Mouse (Mus musculus) stomach, postnatal 0 days (tissue): ENCODE results near the gene Xrra1. TPM values are rescaled to one million over a fixed set of nuclear protein-coding genes. Genes with fewer than 3 reads are reported as not detected.
A peak's percentile ranks its signal among the peaks of the same experiment; 100 is the strongest.

ENCODE experiments used
- ATAC-seq: fragments of 200-750 bp; cut with Nextera tagmentation; 2 replicates; pipeline ENCODE4 v1.8.0; 2017; ENCODE audit not compliant: low FRiP score, low TSS enrichment
- DNase-seq: peaks from one replicate; pipeline ENCODE4 v3.0.0-alpha.2; 2016; ENCODE audit warnings: low spot score
- H3K27ac ChIP-seq: fragments of 300-500 bp; sonication (generic); replicated peaks from 2 replicates; pipeline ENCODE4 v1.5.1; 2014; ENCODE audit warnings: mild to moderate bottlenecking, control low read depth
- H3K27me3 ChIP-seq: fragments of 300-500 bp; sonication (generic); 2 replicates; pipeline ENCODE4 v1.6.1; 2014; ENCODE audit warnings: low read length; ENCODE audit not compliant: control insufficient read depth, insufficient read depth
- H3K36me3 ChIP-seq: fragments of 300-500 bp; sonication (generic); 2 replicates; pipeline ENCODE4 v1.6.1; 2014; ENCODE audit warnings: low read length, mixed read lengths; ENCODE audit not compliant: control insufficient read depth, insufficient read depth
- H3K4me1 ChIP-seq: fragments of 300-500 bp; sonication (generic); replicated peaks from 2 replicates; pipeline ENCODE4 v1.6.1; 2014; ENCODE audit warnings: antibody characterized with exemption; ENCODE audit not compliant: control insufficient read depth, insufficient read depth
- H3K4me2 ChIP-seq: fragments of 300-500 bp; sonication (generic); replicated peaks from 2 replicates; pipeline ENCODE4 v1.6.1; 2014; ENCODE audit warnings: low read depth, mild to moderate bottlenecking, control low read depth, moderate library complexity
- H3K4me3 ChIP-seq: fragments of 300-500 bp; sonication (generic); 2 replicates; pipeline ENCODE4 v1.5.1; 2014; ENCODE audit warnings: low read depth, low read length, control low read depth
- H3K9ac ChIP-seq: fragments of 300-500 bp; sonication (generic); 2 replicates; pipeline ENCODE4 v1.6.1; 2014; ENCODE audit warnings: mild to moderate bottlenecking, low read length, control low read depth, mixed read lengths
- H3K9me3 ChIP-seq: fragments of 300-500 bp; sonication (generic); 2 replicates; pipeline ENCODE4 v1.6.1; 2016; ENCODE audit warnings: low read length; ENCODE audit not compliant: control insufficient read depth
- CTCF ChIP-seq: IDR thresholded peaks from 2 replicates; pipeline ENCODE4 v1.5.1; 2016; ENCODE audit warnings: antibody characterized with exemption, low read depth, mild to moderate bottlenecking, moderate library complexity
- EP300 ChIP-seq: optimal IDR thresholded peaks from 2 replicates; pipeline ENCODE3; 2016; ENCODE audit warnings: antibody characterized with exemption
- WGBS: fragments of 180-500 bp; shearing (Covaris S2); extraction: QIAGEN DNeasy Blood & Tissue Kit; methylation state at CpG from one replicate; pipeline ENCODE4 v1.1.7; 2014; 5-methylcytosine and 5-hydroxymethylcytosine counted together
- polyA plus RNA-seq: library from polyadenylated mRNA; unstranded; fragments of >200 nt; fragmentation: Nextera tagmentation; extraction: Ambion mirVana; gene quantifications from 2 replicates; pipeline ENCODE4 v1.2.1, GENCODE M21; 2015

The Xrra1 gene
- polyA plus RNA-seq, 1 experiment from 2014 or later: 0.08 TPM

GRCm38 (mm10) chr7:99917320-99917844 is 58.5 kb downstream of the Xrra1 start:
- Histone ChIP-seq H3K9ac (peak overlapping the region; percentile 55), H3K27ac (no peak overlapping the region), H3K36me3 (no peaks in the 10 kb centered on the region), H3K4me1 (peaks cover 8% of the 10 kb centered on the region), H3K9me3 (no peaks in the 10 kb centered on the region), H3K4me2 (peak overlapping the region; percentile 80), H3K4me3 (peak overlapping the region; percentile 38), H3K27me3 (no peaks in the 10 kb centered on the region)
- no peak for TF ChIP-seq EP300
- no peak for TF ChIP-seq CTCF
- DNase-seq: peak; percentile 41
- ATAC-seq: peak; percentile 46
- under 1% methylated on average over 36 of the region's 36 CpGs for WGBS

GRCm38 (mm10) chr7:99919164-99919563 is 60.2 kb downstream of the Xrra1 start:
- DNase-seq (no peak), ATAC-seq (no peak)
- H3K27ac ChIP-seq: no peak overlapping the region
- H3K4me2 ChIP-seq: no peak overlapping the region
- H3K9me3 ChIP-seq: no peaks in the 10 kb centered on the region
- 0 out of 2 replicates have a peak, but pooled peaks cover under 1% of the 10 kb centered on the region for H3K36me3 ChIP-seq
- TF ChIP-seq CTCF: no peak
- TF ChIP-seq EP300: no peak
- peaks cover 8% of the 10 kb centered on the region for H3K4me1 ChIP-seq
- no peak overlapping the region for H3K9ac ChIP-seq
- no peaks in the 10 kb centered on the region for H3K27me3 ChIP-seq
- WGBS: 95% methylated on average over 2 of the region's 2 CpGs
- H3K4me3 ChIP-seq: no peak overlapping the region

GRCm38 (mm10) chr7:99919971-99920370 is 61.1 kb downstream of the Xrra1 start:
- TF ChIP-seq CTCF: no peak
- no peak for TF ChIP-seq EP300
- no peaks in the 10 kb centered on the region for H3K9me3 ChIP-seq

GRCm38 (mm10) chr7:99920416-99920815 is 61.5 kb downstream of the Xrra1 start:
- DNase-seq (no peak), ATAC-seq (peak; percentile 23; the same call in 1 of the 2 replicates)

More at GRCm38 (mm10) chr7:99919971-99920370, 61.1 kb downstream of the Xrra1 start:
- H3K9ac ChIP-seq: no peak overlapping the region
- no peaks in the 10 kb centered on the region for H3K27me3 ChIP-seq
- no peak overlapping the region for H3K4me2 ChIP-seq
- no peak overlapping the region for H3K4me3 ChIP-seq
- DNase-seq (no peak), ATAC-seq (no peak; the same call in 1 of the 2 replicates)
- H3K36me3 ChIP-seq: peaks cover 8% of the 10 kb centered on the region
- H3K4me1 ChIP-seq: peaks cover 8% of the 10 kb centered on the region
- no peak overlapping the region for H3K27ac ChIP-seq
- 83% methylated on average over 6 of the region's 6 CpGs for WGBS

GRCm38 (mm10) chr7:99926916-99927714 is 68.2 kb downstream of the Xrra1 start:
- 70% methylated on average over 10 of the region's 10 CpGs for WGBS

More at GRCm38 (mm10) chr7:99920416-99920815, 61.5 kb downstream of the Xrra1 start:
- Histone ChIP-seq H3K4me1 (peaks cover 8% of the 10 kb centered on the region), H3K27ac (no peak overlapping the region), H3K4me2 (no peak overlapping the region), H3K9me3 (no peaks in the 10 kb centered on the region), H3K9ac (no peak overlapping the region), H3K36me3 (peaks cover 12% of the 10 kb centered on the region), H3K27me3 (no peaks in the 10 kb centered on the region), H3K4me3 (no peak overlapping the region)
- WGBS: 41% methylated on average over 2 of the region's 2 CpGs
- TF ChIP-seq CTCF: no peak
- no peak for TF ChIP-seq EP300

GRCm38 (mm10) chr7:99935758-99936157 is 76.8 kb downstream of the Xrra1 start:
- H3K27me3 ChIP-seq: no peaks in the 10 kb centered on the region
- H3K27ac ChIP-seq: no peak overlapping the region
- no peak for ATAC-seq
- no peak for DNase-seq
- no peak overlapping the region for H3K9ac ChIP-seq
- H3K4me2 ChIP-seq: no peak overlapping the region
- no peaks in the 10 kb centered on the region for H3K9me3 ChIP-seq
- no peaks in the 10 kb centered on the region for H3K4me1 ChIP-seq
- 47% methylated on average over 1 of the region's 1 CpGs for WGBS
- TF ChIP-seq EP300 (no peak), CTCF (peak; percentile 70)
- no peak overlapping the region for H3K4me3 ChIP-seq
- H3K36me3 ChIP-seq: peaks cover 10% of the 10 kb centered on the region

More at GRCm38 (mm10) chr7:99926916-99927714, 68.2 kb downstream of the Xrra1 start:
- H3K36me3 ChIP-seq: peaks cover 26% of the 10 kb centered on the region
- TF ChIP-seq EP300 (no peak), CTCF (peak; percentile 79)
- H3K9ac ChIP-seq: no peak overlapping the region
- no peaks in the 10 kb centered on the region for H3K4me1 ChIP-seq
- peak; percentile 73 for DNase-seq
- H3K27ac ChIP-seq: no peak overlapping the region
- no peak overlapping the region for H3K4me3 ChIP-seq
- H3K27me3 ChIP-seq: no peaks in the 10 kb centered on the region
- ATAC-seq: no peak
- no peaks in the 10 kb centered on the region for H3K9me3 ChIP-seq
- no peak overlapping the region for H3K4me2 ChIP-seq
